Mouse (Mus musculus): ENCODE data around the gene Proser3. TPM values are rescaled to one million over a fixed set of nuclear protein-coding genes. Genes with fewer than 3 reads are reported as not detected.
"Not testable (repeated sequence)": the region's sequence is repeated elsewhere in the genome, so short reads cannot be mapped to it uniquely, and the experiment has no call there.

Gene Proser3
- polyA plus RNA-seq, 1 experiment from 2014 or later = 5.2 TPM

GRCm38 (mm10) chr7:30518325-30518724 is 33.8 kb downstream of the Proser3 start:
- Histone ChIP-seq H3K36me3 (ENCODE audit: insufficient read depth, low read length) (0 out of 2 replicates have a peak, but pooled peaks cover under 1% of the 10 kb centered on the region), H3K9me3 (replicated peaks; ENCODE audit: low read length) (no peaks in the 10 kb centered on the region), H3K4me3 (replicated peaks; ENCODE audit: low read depth, low read length) (no peak overlapping the region), H3K27me3 (ENCODE audit: insufficient read depth, low read length) (no peaks in the 10 kb centered on the region), H3K9ac (ENCODE audit: low read depth, low read length) (no peak overlapping the region), H3K4me1 (replicated peaks; ENCODE audit: insufficient read depth, low read length) (0 out of 2 replicates have a peak, but pooled peaks cover 6% of the 10 kb centered on the region), H3K4me2 (ENCODE audit: low read length) (no peak overlapping the region), H3K27ac (no peak overlapping the region)
- WGBS = 44% methylated on average over 8 of the region's 8 CpGs
- no peak for DNase-seq (ENCODE audit: low spot score)
- 0 out of 2 replicates have a peak, but pooled peaks have one; percentile 5 for TF ChIP-seq CTCF (IDR thresholded peaks at IDR 0.05; ENCODE audit: low read depth)
- ATAC-seq (replicated peaks; ENCODE audit: low FRiP score, low read depth) = no peak

DNA sequence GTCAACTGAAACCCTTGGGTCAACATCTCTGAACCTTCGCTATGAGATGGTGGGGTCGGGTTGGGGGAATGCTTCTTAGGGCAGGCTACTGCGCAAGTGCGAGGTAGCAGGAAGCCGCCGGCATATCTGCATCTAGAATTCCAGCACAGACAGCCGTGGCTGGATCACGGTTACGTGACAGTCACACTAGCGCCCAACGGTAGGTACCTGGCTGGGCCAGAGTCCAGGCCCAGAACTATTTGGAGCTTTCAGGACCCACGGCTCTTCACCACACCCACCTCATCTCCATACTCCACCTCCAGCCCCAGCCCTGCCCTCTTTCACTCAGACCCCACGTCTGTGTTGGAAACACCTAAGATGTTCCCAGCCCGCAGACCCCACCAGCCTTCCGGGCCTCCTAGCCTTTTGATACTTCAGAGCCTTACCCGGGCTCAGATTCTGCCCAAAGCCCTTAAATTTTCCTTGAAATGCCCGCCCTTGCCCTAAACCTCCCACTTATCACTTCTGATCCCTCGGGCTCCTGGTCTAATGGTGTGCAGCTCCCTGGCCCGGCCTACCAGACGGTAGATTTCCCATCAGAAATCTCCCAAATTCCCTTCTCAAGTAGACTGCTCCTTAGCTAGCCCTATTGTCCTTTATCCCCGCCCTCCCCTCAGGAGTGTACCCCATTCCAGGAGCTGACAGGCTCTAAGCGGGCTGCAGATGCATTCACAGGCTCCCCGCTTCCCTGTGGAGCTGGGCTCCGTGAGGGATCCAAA is 36.9 kb downstream of the Proser3 start:
- no peak overlapping the region for H3K4me3 ChIP-seq (replicated peaks; ENCODE audit: low read depth, low read length)
- H3K4me1 ChIP-seq (replicated peaks; ENCODE audit: insufficient read depth, low read length) = 0 out of 2 replicates have a peak, but pooled peaks cover 2% of the 10 kb centered on the region
- TF ChIP-seq CTCF (IDR thresholded peaks at IDR 0.05; ENCODE audit: low read depth) = no peak
- no peak for ATAC-seq (replicated peaks; ENCODE audit: low FRiP score, low read depth)
- H3K9ac ChIP-seq (ENCODE audit: low read depth, low read length) = no peak overlapping the region
- H3K27ac ChIP-seq = no peak overlapping the region
- H3K4me2 ChIP-seq (ENCODE audit: low read length) = no peak overlapping the region
- no peaks in the 10 kb centered on the region for H3K9me3 ChIP-seq (replicated peaks; ENCODE audit: low read length)
- H3K36me3 ChIP-seq (ENCODE audit: insufficient read depth, low read length) = no peaks in the 10 kb centered on the region
- DNase-seq (ENCODE audit: low spot score) = no peak
- H3K27me3 ChIP-seq (ENCODE audit: insufficient read depth, low read length) = no peaks in the 10 kb centered on the region
- WGBS = 61% methylated on average over 24 of the region's 24 CpGs

DNA sequence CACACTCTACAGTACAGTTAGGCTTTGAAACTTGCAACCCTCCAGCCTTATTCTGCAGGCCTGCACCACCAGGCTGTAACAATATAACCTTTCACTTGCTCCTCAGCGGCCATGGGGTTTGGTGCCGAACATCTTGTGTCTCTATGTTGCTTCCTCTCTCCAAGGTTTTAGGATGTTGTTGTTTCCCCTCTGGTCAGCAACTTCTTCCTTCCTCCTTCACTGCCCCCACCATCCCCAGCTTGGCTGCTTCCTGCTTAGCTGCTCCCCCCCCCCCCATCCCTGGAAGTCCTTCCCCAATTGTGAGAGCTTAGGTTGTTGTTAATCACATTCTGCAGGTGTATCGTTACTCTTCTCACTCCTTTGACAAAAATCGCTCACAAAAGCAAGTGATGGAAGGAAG is 44.0 kb downstream of the Proser3 start:
- no peaks in the 10 kb centered on the region for H3K9me3 ChIP-seq (replicated peaks; ENCODE audit: low read length)
- ATAC-seq (replicated peaks; ENCODE audit: low FRiP score, low read depth) (no peak), DNase-seq (ENCODE audit: low spot score) (no peak)
- H3K27me3 ChIP-seq (ENCODE audit: insufficient read depth, low read length) = no peaks in the 10 kb centered on the region
- no peak overlapping the region for H3K27ac ChIP-seq
- no peak overlapping the region for H3K4me2 ChIP-seq (ENCODE audit: low read length)
- H3K36me3 ChIP-seq (ENCODE audit: insufficient read depth, low read length) = no peaks in the 10 kb centered on the region
- no peak for TF ChIP-seq CTCF (IDR thresholded peaks at IDR 0.05; ENCODE audit: low read depth)
- H3K9ac ChIP-seq (ENCODE audit: low read depth, low read length) = no peak overlapping the region
- WGBS = 58% methylated on average over 4 of the region's 4 CpGs
- H3K4me1 ChIP-seq (replicated peaks; ENCODE audit: insufficient read depth, low read length) = no peaks in the 10 kb centered on the region
- H3K4me3 ChIP-seq (replicated peaks; ENCODE audit: low read depth, low read length) = no peak overlapping the region

DNA sequence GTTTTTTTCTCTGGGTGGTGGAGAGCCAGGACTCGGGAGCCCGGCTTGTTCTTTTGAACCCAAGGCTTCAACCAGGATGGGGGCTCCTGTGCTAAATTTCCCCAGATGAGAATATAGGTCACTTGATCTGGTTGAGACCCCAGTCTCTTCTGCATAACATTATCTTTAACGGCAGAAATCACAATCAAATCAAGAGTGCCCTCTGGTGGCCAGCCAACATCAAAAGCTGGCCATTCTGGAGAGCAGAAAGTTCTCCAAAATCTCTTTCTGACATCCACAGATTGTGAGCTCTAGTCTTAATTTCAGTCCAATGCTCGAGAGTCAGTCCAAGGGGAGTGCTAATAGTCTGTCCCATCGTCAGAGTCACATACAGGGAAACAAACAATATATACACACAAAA is 50.9 kb downstream of the Proser3 start:
- not testable (repeated sequence) for H3K27ac ChIP-seq; H3K27me3 ChIP-seq (ENCODE audit: insufficient read depth, low read length); H3K4me3 ChIP-seq (replicated peaks; ENCODE audit: low read depth, low read length); H3K4me1 ChIP-seq (replicated peaks; ENCODE audit: insufficient read depth, low read length); H3K36me3 ChIP-seq (ENCODE audit: insufficient read depth, low read length); ATAC-seq (replicated peaks; ENCODE audit: low FRiP score, low read depth); DNase-seq (ENCODE audit: low spot score); H3K9ac ChIP-seq (ENCODE audit: low read depth, low read length); H3K4me2 ChIP-seq (ENCODE audit: low read length); H3K9me3 ChIP-seq (replicated peaks; ENCODE audit: low read length)
- WGBS = 77% methylated on average over 5 of the region's 5 CpGs
- TF ChIP-seq CTCF (IDR thresholded peaks at IDR 0.05; ENCODE audit: low read depth) = peak; percentile 43

- DNase-seq (ENCODE audit: low spot score); H3K36me3 ChIP-seq (ENCODE audit: insufficient read depth, low read length): not testable (repeated sequence)
These were observed 56.5 kb downstream of the Proser3 start for GRCm38 (mm10) chr7:30495506-30496042.

GRCm38 (mm10) chr7:30493401-30493931 is 58.6 kb downstream of the Proser3 start, which contains the start of gene Prodh2:
Gene Prodh2 (plus strand): TSS chr7:30493622.
- no peaks in the 10 kb centered on the region for H3K36me3 ChIP-seq (ENCODE audit: insufficient read depth, low read length)
- peak; percentile 28; the same call in 1 of the 2 replicates for TF ChIP-seq CTCF (IDR thresholded peaks at IDR 0.05; ENCODE audit: low read depth)
- DNase-seq (ENCODE audit: low spot score) = no peak
- WGBS = 39% methylated on average over 11 of the region's 11 CpGs
- ATAC-seq (replicated peaks; ENCODE audit: low FRiP score, low read depth) = peak; percentile 75
- no peak within 1 kb of the TSS for H3K4me3 ChIP-seq (replicated peaks; ENCODE audit: low read depth, low read length)
- no peaks in the 10 kb centered on the region for H3K27me3 ChIP-seq (ENCODE audit: insufficient read depth, low read length)
- H3K27ac ChIP-seq = peak within 1 kb of the TSS; percentile 15; the same call in 1 of the 2 replicates
- H3K4me1 ChIP-seq (replicated peaks; ENCODE audit: insufficient read depth, low read length) = no peaks in the 10 kb centered on the region
- H3K9ac ChIP-seq (ENCODE audit: low read depth, low read length) = no peak within 1 kb of the TSS
- H3K4me2 ChIP-seq (ENCODE audit: low read length) = peak within 1 kb of the TSS; percentile 10; the same call in 1 of the 2 replicates
- H3K9me3 ChIP-seq (replicated peaks; ENCODE audit: low read length) = no peaks in the 10 kb centered on the region

More at GRCm38 (mm10) chr7:30495506-30496042, 56.5 kb downstream of the Proser3 start:
- H3K4me2 ChIP-seq (ENCODE audit: low read length); H3K27ac ChIP-seq; H3K9me3 ChIP-seq (replicated peaks; ENCODE audit: low read length); H3K4me1 ChIP-seq (replicated peaks; ENCODE audit: insufficient read depth, low read length); H3K4me3 ChIP-seq (replicated peaks; ENCODE audit: low read depth, low read length); H3K9ac ChIP-seq (ENCODE audit: low read depth, low read length); H3K27me3 ChIP-seq (ENCODE audit: insufficient read depth, low read length); ATAC-seq (replicated peaks; ENCODE audit: low FRiP score, low read depth): not testable (repeated sequence)
- WGBS = 59% methylated on average over 4 of the region's 5 CpGs
